Mouse (Mus musculus) kidney, embryonic 14.5 days (tissue): ENCODE measurements around the gene Bcl7a. TPM values are rescaled to one million over a fixed set of nuclear protein-coding genes. Genes with fewer than 3 reads are reported as not detected.
A peak's percentile ranks its signal among the peaks of the same experiment; 100 is the strongest.

Experiments
- ATAC-seq: fragments of 200-750 bp; cut with Nextera tagmentation; 2 replicates; pipeline ENCODE4 v1.8.0; 2017; ENCODE audit warnings: moderate number of reproducible peaks, mild to moderate bottlenecking, moderate TSS enrichment, moderate library complexity; ENCODE audit not compliant: low FRiP score, low TSS enrichment
- H3K27ac ChIP-seq: fragments of 300-500 bp; sonication (generic); 2 replicates; pipeline ENCODE4 v1.5.1; 2014; ENCODE audit warnings: low read depth, mild to moderate bottlenecking, low read length, moderate library complexity, mixed read lengths
- H3K27me3 ChIP-seq: fragments of 300-500 bp; sonication (generic); 2 replicates; pipeline ENCODE4 v1.6.1; 2014; ENCODE audit warnings: mild to moderate bottlenecking, low read length; ENCODE audit not compliant: control insufficient read depth, insufficient read depth
- H3K36me3 ChIP-seq: fragments of 300-500 bp; sonication (generic); 2 replicates; pipeline ENCODE4 v1.6.1; 2014; ENCODE audit warnings: low read length, mixed read lengths; ENCODE audit not compliant: control insufficient read depth, insufficient read depth
- H3K4me1 ChIP-seq: fragments of 300-500 bp; sonication (generic); 2 replicates; pipeline ENCODE4 v1.6.1; 2014; ENCODE audit warnings: low read length, mixed read lengths; ENCODE audit not compliant: control insufficient read depth, insufficient read depth
- H3K4me2 ChIP-seq: fragments of 300-500 bp; sonication (generic); replicated peaks from 2 replicates; pipeline ENCODE4 v1.6.1; 2014; ENCODE audit warnings: low read depth, mild to moderate bottlenecking, low read length
- H3K4me3 ChIP-seq: fragments of 300-500 bp; sonication (generic); 2 replicates; pipeline ENCODE4 v1.5.1; 2014; ENCODE audit warnings: mild to moderate bottlenecking, low read length
- H3K9ac ChIP-seq: fragments of 300-500 bp; sonication (generic); 2 replicates; pipeline ENCODE4 v1.6.1; 2014; ENCODE audit warnings: low read depth, mild to moderate bottlenecking, low read length, moderate library complexity
- H3K9me3 ChIP-seq: fragments of 300-500 bp; sonication (generic); 2 replicates; pipeline ENCODE4 v1.6.1; 2016; ENCODE audit warnings: low read length; ENCODE audit not compliant: control insufficient read depth
- WGBS: fragments of 180-500 bp; shearing (Covaris S2); extraction: QIAGEN DNeasy Blood & Tissue Kit; methylation state at CpG from one replicate; pipeline ENCODE4 v1.1.7; 2014; 5-methylcytosine and 5-hydroxymethylcytosine counted together
- polyA plus RNA-seq: library from polyadenylated mRNA; unstranded; fragments of >200 nt; fragmentation: Nextera tagmentation; extraction: Ambion mirVana; gene quantifications from 2 replicates; pipeline ENCODE4 v1.2.1, GENCODE M21; 2014

Bcl7a gene
- polyA plus RNA-seq, 1 experiment from 2014 or later = 43.2 TPM

DNA sequence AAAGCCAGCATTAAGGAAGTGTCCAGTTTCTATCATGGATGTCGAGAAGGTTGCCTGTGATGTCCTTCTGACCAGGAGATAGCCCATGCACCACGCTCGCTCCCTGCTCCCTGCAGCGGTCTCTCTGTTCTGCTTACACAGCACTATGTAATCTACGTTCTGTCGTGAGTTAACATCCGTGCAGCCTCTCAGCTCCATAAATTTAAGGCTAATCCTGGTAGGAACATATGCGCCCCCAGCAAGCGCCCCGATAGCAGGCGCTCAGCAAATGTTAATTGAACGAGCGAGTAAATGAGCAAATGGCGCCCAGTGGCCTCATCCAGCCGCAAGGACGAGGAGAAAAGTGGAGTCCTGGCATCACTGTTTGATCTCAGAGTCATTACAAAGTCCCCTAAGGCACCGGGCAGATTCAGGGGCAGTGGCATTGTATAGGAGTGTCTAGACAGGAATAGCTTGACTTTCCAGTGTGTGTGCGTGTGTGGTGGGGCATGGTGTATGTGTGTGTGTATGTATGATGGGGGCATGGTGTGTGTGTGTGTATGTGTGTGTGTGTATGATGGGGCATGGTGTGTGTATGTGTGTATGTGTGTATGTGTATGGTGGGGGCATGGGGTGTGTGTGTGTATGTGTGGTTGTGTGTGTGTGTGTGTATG, 35.9 kb upstream of the Bcl7a start:
- Histone ChIP-seq H3K4me2 (no peak overlapping the region), H3K27ac (no peak overlapping the region), H3K4me3 (no peak overlapping the region), H3K9ac (no peak overlapping the region), H3K4me1 (0 out of 2 replicates have a peak, but pooled peaks cover 11% of the 10 kb centered on the region), H3K36me3 (no peaks in the 10 kb centered on the region), H3K9me3 (no peaks in the 10 kb centered on the region), H3K27me3 (no peaks in the 10 kb centered on the region)
- no peak for ATAC-seq
- WGBS = 50% methylated on average over 18 of the region's 18 CpGs

DNA sequence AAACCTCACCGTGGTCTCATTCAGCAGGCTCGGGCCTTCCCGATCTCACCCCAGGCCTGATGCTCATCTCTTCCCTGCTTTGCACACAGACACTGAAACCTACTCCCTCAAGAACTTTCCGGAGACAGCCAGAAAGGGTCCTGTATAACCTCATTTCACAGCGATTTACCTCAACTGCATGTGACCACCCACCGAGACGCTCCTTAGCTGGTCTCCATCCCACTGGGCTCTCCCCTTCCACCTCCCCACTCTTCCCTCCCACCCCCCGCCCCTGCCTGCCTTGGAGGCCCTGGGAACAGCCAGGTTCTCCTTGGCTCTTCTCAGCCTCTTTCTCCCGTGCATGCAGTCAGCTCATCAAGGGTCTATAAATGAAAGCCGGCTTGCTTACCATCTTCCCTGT, 33.8 kb upstream of the Bcl7a start:
- H3K4me3 ChIP-seq = no peak overlapping the region
- no peaks in the 10 kb centered on the region for H3K27me3 ChIP-seq
- no peaks in the 10 kb centered on the region for H3K9me3 ChIP-seq
- no peaks in the 10 kb centered on the region for H3K36me3 ChIP-seq
- H3K4me1 ChIP-seq = peaks cover 17% of the 10 kb centered on the region
- H3K9ac ChIP-seq = no peak overlapping the region
- no peak overlapping the region for H3K4me2 ChIP-seq
- H3K27ac ChIP-seq = no peak overlapping the region
- no peak for ATAC-seq
- WGBS = 27% methylated on average over 10 of the region's 10 CpGs

DNA sequence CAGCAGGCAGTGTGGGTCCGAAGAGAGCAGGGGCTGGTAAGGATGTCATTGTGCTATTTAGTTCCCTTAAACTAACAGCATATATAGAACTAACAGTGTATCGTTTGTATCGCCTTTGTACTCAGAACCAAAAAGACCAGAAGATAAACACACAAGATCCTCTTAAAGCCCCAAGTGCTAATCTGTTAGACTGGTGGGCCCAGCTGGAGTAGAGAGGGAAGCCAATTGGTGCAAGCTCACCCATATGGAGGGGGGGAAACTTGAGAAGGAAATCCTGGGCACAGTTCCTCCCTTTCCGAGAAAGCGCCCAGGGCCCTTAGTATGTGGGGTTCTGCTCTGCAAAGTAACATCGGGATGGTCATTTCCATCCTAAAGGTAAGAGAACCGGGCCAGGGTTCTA, 33.4 kb upstream of the Bcl7a start:
- 44% methylated on average over 7 of the region's 7 CpGs for WGBS
- no peaks in the 10 kb centered on the region for H3K36me3 ChIP-seq
- no peak overlapping the region for H3K4me2 ChIP-seq
- H3K9me3 ChIP-seq = no peaks in the 10 kb centered on the region
- no peak overlapping the region for H3K4me3 ChIP-seq
- H3K27me3 ChIP-seq = no peaks in the 10 kb centered on the region
- H3K4me1 ChIP-seq = peaks cover 17% of the 10 kb centered on the region
- H3K27ac ChIP-seq = no peak overlapping the region
- no peak for ATAC-seq
- H3K9ac ChIP-seq = no peak overlapping the region

DNA sequence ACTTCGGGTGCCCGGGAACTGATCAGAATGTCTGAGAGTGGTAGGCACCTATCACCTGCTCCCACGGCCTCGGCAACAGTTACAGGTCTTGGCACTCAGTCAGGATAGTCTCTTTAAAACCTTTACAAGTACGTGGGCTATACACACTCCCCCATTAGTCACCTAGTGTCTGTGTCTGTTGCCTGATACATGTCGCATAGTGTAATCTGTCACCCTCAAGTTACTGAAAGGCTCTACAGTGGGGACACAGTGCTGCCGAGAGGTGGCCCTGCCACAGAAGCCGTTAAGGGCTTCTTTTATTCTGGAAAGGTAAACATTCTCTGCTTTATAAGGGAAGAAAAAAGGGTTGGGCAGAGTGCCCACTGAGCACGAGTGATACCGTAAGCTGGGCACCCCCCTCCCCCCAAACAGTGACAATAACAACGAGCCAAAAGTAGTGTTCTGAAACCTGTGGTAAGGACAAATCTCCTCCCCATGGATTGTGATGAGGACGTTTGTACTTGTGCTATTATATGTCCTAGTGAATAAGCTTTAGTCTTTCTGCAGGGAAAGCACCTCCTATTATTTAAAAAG, 30.5 kb upstream of the Bcl7a start:
- H3K9ac ChIP-seq = no peak overlapping the region
- no peak overlapping the region for H3K4me3 ChIP-seq
- WGBS = 58% methylated on average over 12 of the region's 12 CpGs
- no peaks in the 10 kb centered on the region for H3K36me3 ChIP-seq
- peaks cover 17% of the 10 kb centered on the region for H3K4me1 ChIP-seq
- H3K27ac ChIP-seq = no peak overlapping the region
- ATAC-seq = no peak
- H3K4me2 ChIP-seq = no peak overlapping the region
- no peaks in the 10 kb centered on the region for H3K9me3 ChIP-seq
- H3K27me3 ChIP-seq = no peaks in the 10 kb centered on the region

DNA sequence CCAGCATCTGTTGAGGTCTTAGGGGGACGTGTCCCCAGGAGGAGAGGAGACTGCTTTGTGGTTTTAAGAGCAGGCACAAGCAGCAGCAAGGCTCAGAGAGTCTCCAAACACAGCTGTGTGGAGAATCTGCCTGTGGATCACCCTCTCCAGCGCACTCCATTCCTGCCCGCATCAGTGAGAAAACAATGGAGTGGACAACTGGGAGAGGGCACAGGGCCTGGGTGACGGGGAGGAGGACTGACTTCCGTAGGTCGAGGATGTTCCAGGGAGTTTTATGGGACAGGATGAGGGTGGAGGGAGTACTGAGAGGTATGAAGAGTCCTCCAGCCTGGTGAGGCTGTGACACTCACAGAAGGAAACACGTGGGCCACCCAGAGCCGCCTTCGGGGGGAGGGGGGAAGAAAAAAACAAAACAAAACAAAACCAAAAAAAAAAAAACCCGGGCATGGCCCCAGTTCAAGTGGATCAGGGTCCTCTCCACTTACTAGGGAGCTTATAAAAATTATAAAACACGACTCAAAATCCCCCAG, 29.7 kb upstream of the Bcl7a start:
- Histone ChIP-seq H3K4me2 (no peak overlapping the region), H3K9me3 (no peaks in the 10 kb centered on the region), H3K27ac (no peak overlapping the region), H3K9ac (no peak overlapping the region), H3K27me3 (no peaks in the 10 kb centered on the region), H3K36me3 (no peaks in the 10 kb centered on the region), H3K4me1 (peaks cover 17% of the 10 kb centered on the region), H3K4me3 (no peak overlapping the region)
- 35% methylated on average over 11 of the region's 11 CpGs for WGBS
- no peak for ATAC-seq

DNA sequence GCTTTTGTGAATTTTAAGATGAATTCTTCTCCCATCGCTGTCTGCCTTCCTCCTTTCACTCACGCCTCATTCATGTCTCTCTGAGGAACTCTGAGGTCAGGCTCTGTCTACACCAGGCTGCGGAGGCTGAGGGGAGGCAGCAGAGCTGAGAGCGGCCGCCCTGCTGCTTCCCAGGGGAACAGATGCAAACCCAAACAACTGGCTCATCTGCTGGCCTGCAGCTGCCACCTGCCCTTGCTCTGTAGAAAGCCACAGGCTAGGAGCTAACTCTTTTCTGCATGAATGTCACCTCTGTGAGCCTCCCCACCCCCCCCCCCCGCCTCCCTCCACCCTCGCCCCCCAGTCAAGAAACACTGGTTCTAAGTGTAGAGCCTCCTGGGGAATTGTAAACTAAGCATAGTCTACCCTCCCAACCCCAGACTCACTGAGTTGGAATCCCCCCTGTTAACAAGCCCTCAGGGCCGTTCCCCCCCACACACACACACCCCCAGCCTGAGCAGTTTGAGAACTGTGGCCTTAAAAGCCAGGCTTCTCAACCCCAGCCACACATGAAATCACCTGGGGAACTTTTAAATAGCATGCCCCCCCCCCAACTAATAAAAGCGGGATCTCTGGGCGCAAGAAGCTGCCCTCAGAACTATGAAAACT, 28.3 kb upstream of the Bcl7a start:
- Histone ChIP-seq H3K4me3 (no peak overlapping the region), H3K27ac (no peak overlapping the region), H3K9ac (no peak overlapping the region), H3K4me1 (peaks cover 9% of the 10 kb centered on the region), H3K27me3 (no peaks in the 10 kb centered on the region), H3K36me3 (no peaks in the 10 kb centered on the region), H3K4me2 (no peak overlapping the region), H3K9me3 (no peaks in the 10 kb centered on the region)
- ATAC-seq = no peak
- 40% methylated on average over 10 of the region's 10 CpGs for WGBS

DNA sequence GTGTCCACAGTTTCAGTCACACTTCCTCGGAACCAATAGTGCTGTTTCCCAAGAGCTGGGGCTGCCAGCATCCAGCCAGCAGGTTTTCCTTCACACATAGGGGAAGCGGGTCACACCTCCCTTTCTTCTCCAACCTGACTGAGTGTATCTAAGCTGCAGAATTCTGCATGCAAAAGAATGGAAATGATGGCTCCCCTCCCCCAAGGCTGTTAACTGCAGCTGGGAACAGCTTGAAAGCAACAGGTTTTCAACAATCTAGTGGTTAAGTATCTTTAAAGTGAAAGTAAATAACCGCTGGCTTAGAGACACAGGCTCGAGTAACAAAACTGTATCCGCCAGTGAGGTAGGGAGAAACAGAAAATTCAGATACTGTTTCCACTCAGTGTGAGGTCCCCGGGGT, 25.6 kb upstream of the Bcl7a start:
- Histone ChIP-seq H3K4me2 (peak overlapping the region; percentile 42), H3K27me3 (no peaks in the 10 kb centered on the region), H3K4me3 (peak overlapping the region; percentile 33), H3K36me3 (no peaks in the 10 kb centered on the region), H3K4me1 (peaks cover 6% of the 10 kb centered on the region), H3K9ac (0 out of 2 replicates have a peak overlapping the region, but pooled peaks have one; percentile 31), H3K9me3 (no peaks in the 10 kb centered on the region), H3K27ac (peak overlapping the region; percentile 38; the same call in 1 of the 2 replicates)
- 7% methylated on average over 6 of the region's 6 CpGs for WGBS
- ATAC-seq = 0 out of 2 replicates have a peak, but pooled peaks have one; percentile 36

DNA sequence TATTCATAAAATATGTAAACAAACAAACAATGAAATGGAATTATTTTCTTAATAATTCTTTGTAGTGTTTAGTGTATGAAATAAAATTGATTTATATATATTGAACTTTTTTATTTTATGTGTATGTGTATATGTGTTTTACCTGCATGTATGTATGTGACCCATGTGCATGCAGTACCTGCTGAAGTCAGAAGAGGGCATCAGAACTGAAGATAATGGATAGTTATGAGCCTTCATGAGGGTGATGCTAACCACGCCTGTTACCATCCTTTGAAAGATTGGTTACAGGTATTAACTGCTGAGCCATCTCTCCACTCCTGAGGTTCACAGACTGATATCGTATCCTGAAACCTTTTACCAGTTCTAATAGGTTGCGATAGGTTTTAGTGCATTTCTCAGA, 23.5 kb upstream of the Bcl7a start:
- WGBS = 94% methylated on average over 3 of the region's 3 CpGs
- no peak for ATAC-seq

DNA sequence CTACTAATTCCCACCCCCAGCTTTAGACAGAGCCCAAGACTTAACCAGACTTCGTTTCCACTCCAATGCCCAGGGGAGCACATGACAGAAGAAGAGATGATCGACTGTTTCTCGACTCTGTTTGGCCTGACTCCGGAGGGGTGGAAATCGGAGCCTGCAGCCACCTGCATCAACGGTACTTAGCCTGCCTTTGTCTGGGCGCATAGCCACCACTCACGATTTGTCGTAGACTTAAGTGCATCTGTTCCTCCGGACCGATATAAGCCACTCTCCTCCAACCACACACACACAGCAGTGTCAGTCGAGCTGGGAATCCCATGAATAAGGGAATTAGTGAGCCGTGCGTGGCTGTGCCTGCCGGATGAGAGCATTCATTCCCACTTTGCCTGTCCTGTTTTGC, 19.4 kb upstream of the Bcl7a start:
- H3K27me3 ChIP-seq = no peaks in the 10 kb centered on the region
- peak; percentile 68 for ATAC-seq
- peaks cover 17% of the 10 kb centered on the region for H3K4me1 ChIP-seq
- no peaks in the 10 kb centered on the region for H3K36me3 ChIP-seq
- no peak overlapping the region for H3K9ac ChIP-seq
- H3K27ac ChIP-seq = peak overlapping the region; percentile 34; the same call in 1 of the 2 replicates
- 14% methylated on average over 15 of the region's 15 CpGs for WGBS
- H3K9me3 ChIP-seq = no peaks in the 10 kb centered on the region
- H3K4me2 ChIP-seq = no peak overlapping the region; the same call in 1 of the 2 replicates
- H3K4me3 ChIP-seq = no peak overlapping the region

More for the DNA sequence above, 23.5 kb upstream of the Bcl7a start:
- H3K9ac ChIP-seq = no peak overlapping the region
- no peak overlapping the region for H3K4me2 ChIP-seq
- no peak overlapping the region for H3K27ac ChIP-seq
- no peak overlapping the region for H3K4me3 ChIP-seq
- no peaks in the 10 kb centered on the region for H3K9me3 ChIP-seq
- no peaks in the 10 kb centered on the region for H3K36me3 ChIP-seq
- H3K27me3 ChIP-seq = no peaks in the 10 kb centered on the region
- H3K4me1 ChIP-seq = 0 out of 2 replicates have a peak, but pooled peaks cover 6% of the 10 kb centered on the region
